ENCODE assay signal across 10 mouse cellular contexts in the genomic region with DNA sequence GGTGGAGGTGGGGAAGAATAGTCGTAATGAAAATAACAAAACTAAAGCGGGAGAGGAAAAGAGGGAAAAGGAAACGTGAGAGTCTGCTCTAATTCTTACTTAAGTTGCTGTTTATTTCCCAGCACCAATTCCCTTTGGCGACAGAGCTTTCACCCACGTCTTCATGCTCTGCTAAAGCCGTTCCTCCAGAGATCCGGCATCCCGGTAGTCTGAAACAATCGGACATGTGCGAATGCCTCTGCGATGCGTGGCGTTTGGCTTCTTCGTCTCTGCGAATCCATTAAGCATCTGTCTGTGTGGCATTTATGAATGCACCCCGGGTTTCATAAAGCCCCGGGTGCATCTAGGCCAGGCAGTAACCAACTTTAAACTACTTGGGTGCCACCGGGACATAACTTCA. TPM values are rescaled to one million over a fixed set of nuclear protein-coding genes. Genes with fewer than 3 reads are reported as not detected.
DNase-seq lines count a peak whose midpoint lies in the region; ATAC-seq and TF ChIP-seq lines count a peak whose summit lies in the region.
"Had no signal": no experiment of that assay in that cellular context is flagged by ENCODE, and none has a peak within 500 bp of the region (broad histone marks: within the 10 kb centered on the region; RNA-seq: fewer than 3 reads in every experiment).

No protein-coding gene starts in this region.

- H3K27ac ChIP-seq in heart, embryonic 13.5 days (replicated peaks) = no peak overlapping the region
- no peak overlapping the region for H3K27ac ChIP-seq in forebrain, embryonic 15.5 days (replicated peaks)
- H3K27ac ChIP-seq in midbrain, embryonic 11.5 days (ENCODE audit: low read depth, low read length) = no peak overlapping the region
- H3K27ac ChIP-seq: lung, embryonic 15.5 days had no signal

- intact Hi-C loops in heart, postnatal 10 days (cut with DNase I) = no loop called here

- no peak for TF ChIP-seq CTCF in E14TG2a.4 (conservative IDR thresholded peaks at IDR 0.05; ENCODE audit: low read length)

- H3K4me1 ChIP-seq in heart, embryonic 13.5 days = 0 out of 2 replicates have a peak, but pooled peaks cover 3% of the 10 kb centered on the region
- peaks cover 46% of the 10 kb centered on the region for H3K4me1 ChIP-seq in E14TG2a.4 (replicated peaks; ENCODE audit: low read depth, low read length)
- H3K4me1 ChIP-seq in forebrain, embryonic 15.5 days = peaks cover 12% of the 10 kb centered on the region
- H3K4me1 ChIP-seq in midbrain, embryonic 11.5 days (ENCODE audit: control insufficient read depth, insufficient read depth, low read length) = peaks cover 13% of the 10 kb centered on the region
- H3K4me1 ChIP-seq: lung, embryonic 15.5 days had no signal

- peak overlapping the region; percentile 42 for H3K4me2 ChIP-seq in heart, embryonic 13.5 days
- H3K4me2 ChIP-seq in forebrain, embryonic 15.5 days (replicated peaks) = peak overlapping the region; percentile 32
- peak overlapping the region; percentile 31 for H3K4me2 ChIP-seq in midbrain, embryonic 11.5 days
- H3K4me2 ChIP-seq: lung, embryonic 15.5 days had no signal

- no peak overlapping the region for H3K9ac ChIP-seq in heart, embryonic 13.5 days
- no peak overlapping the region for H3K9ac ChIP-seq in forebrain, embryonic 15.5 days (replicated peaks)
- no peak overlapping the region for H3K9ac ChIP-seq in midbrain, embryonic 11.5 days (ENCODE audit: low read length)
- H3K9ac ChIP-seq: lung, embryonic 15.5 days had no signal

- no peak overlapping the region for H3K4me3 ChIP-seq in heart, embryonic 13.5 days
- H3K4me3 ChIP-seq in E14TG2a.4 (replicated peaks; ENCODE audit: low read length) = 0 out of 2 replicates have a peak overlapping the region, but pooled peaks have one; percentile 20
- no peak overlapping the region for H3K4me3 ChIP-seq in forebrain, embryonic 15.5 days
- H3K4me3 ChIP-seq in midbrain, embryonic 11.5 days (ENCODE audit: low read depth, low read length) = no peak overlapping the region
- H3K4me3 ChIP-seq: erythroblast, embryonic 14.5 days; lung, embryonic 15.5 days had no signal

- H3K27me3 ChIP-seq in heart, embryonic 13.5 days (replicated peaks) = no peaks in the 10 kb centered on the region; the same call in 1 of the 2 replicates
- peaks cover 12% of the 10 kb centered on the region for H3K27me3 ChIP-seq in E14TG2a.4 (ENCODE audit: insufficient read depth, low read length)
- no peaks in the 10 kb centered on the region for H3K27me3 ChIP-seq in forebrain, embryonic 15.5 days
- peaks cover 6% of the 10 kb centered on the region for H3K27me3 ChIP-seq in midbrain, embryonic 11.5 days (ENCODE audit: control insufficient read depth, insufficient read depth, low read length)
- H3K27me3 ChIP-seq: lung, embryonic 15.5 days had no signal

- ATAC-seq in heart, embryonic 13.5 days (ENCODE audit: extremely low read depth, insufficient number of reproducible peaks, low FRiP score, low TSS enrichment) = no peak
- no peak for ATAC-seq in forebrain, embryonic 15.5 days (replicated peaks)
- no peak for ATAC-seq in midbrain, embryonic 11.5 days (ENCODE audit: low FRiP score)

- no peaks in the 10 kb centered on the region; the same call in 1 of the 2 replicates for H3K9me3 ChIP-seq in heart, embryonic 13.5 days
- H3K9me3 ChIP-seq in E14TG2a.4 (ENCODE audit: low read length) = no peaks in the 10 kb centered on the region
- no peaks in the 10 kb centered on the region for H3K9me3 ChIP-seq in forebrain, embryonic 15.5 days
- no peaks in the 10 kb centered on the region for H3K9me3 ChIP-seq in midbrain, embryonic 11.5 days (ENCODE audit: control insufficient read depth, low read length)
- H3K9me3 ChIP-seq: lung, embryonic 15.5 days had no signal

- WGBS in heart, embryonic 13.5 days = 61% methylated on average over 18 of the region's 18 CpGs
- WGBS in forebrain, embryonic 15.5 days = 50% methylated on average over 18 of the region's 18 CpGs
- 48% methylated on average over 18 of the region's 18 CpGs for WGBS in midbrain, embryonic 11.5 days

- no peak for DNase-seq in heart, postnatal 10 days
- no peak for DNase-seq in midbrain, embryonic 11.5 days (ENCODE audit: low spot score, missing footprints)
- no peak for DNase-seq in urinary bladder, postnatal 25 days (ENCODE audit: low spot score)
- no peak for DNase-seq in natural killer cell, adult 2 months (ENCODE audit: low spot score in 2 of 2)
- DNase-seq in kidney, adult 18-20 months = no peak

- H3K36me3 ChIP-seq in heart, embryonic 13.5 days = no peaks in the 10 kb centered on the region
- no peaks in the 10 kb centered on the region for H3K36me3 ChIP-seq in E14TG2a.4 (ENCODE audit: insufficient read depth, low read length)
- no peaks in the 10 kb centered on the region for H3K36me3 ChIP-seq in forebrain, embryonic 15.5 days
- no peaks in the 10 kb centered on the region for H3K36me3 ChIP-seq in midbrain, embryonic 11.5 days (ENCODE audit: control insufficient read depth, insufficient read depth, low read length)
- H3K36me3 ChIP-seq: lung, embryonic 15.5 days had no signal

RNA-seq across cellular contexts. Expression of a gene that starts 44.6 kb away (rescaled TPM):
- polyA plus RNA-seq in heart, embryonic 13.5 days (2015; fragmentation: Nextera tagmentation; extraction: Ambion mirVana) = 1.2 and 1.5 TPM in 2 replicates
- 10 to 100 TPM; 15.9 to 16.0 TPM for total RNA-seq in heart, postnatal 10 days (2021)
- 2.6 and 2.8 TPM in 2 replicates for polyA plus RNA-seq in forebrain, embryonic 15.5 days (2015; fragmentation: Nextera tagmentation; extraction: Ambion mirVana)
- 1.7 and 1.8 TPM in 2 replicates for polyA plus RNA-seq in midbrain, embryonic 11.5 days (2014; fragmentation: Nextera tagmentation; extraction: Ambion mirVana)
- polyA plus RNA-seq: erythroblast, embryonic 14.5 days had no signal
